Mouse (Mus musculus): ENCODE measurements around the gene Ap3d1. TPM values are rescaled to one million over a fixed set of nuclear protein-coding genes. Genes with fewer than 3 reads are reported as not detected.

Gene Ap3d1
- polyA plus RNA-seq, 1 experiment from 2014 or later, result 54.2 TPM

DNA sequence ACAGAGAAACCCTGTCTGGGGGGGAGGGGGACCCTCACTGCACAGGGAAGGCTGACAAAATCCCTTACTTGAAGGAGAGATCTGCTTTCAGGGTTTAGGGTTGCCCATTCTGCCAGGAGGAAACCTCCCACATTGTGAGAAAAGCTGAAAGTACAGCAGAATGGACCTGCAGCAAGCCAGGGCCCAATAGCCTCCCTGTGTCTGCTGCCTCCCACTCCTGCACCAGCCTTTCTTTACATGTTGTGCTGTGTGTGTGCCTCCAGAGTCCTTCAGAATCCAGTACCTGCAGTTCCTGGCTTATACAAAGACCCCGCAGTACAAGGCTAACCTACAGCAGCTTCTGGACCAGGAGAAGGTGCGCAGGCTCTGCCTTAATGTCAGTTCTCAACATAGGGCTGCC lies 42.2 kb upstream of the Ap3d1 start:
- TF ChIP-seq CTCF (IDR thresholded peaks at IDR 0.05; ENCODE audit: low read depth), result no peak
- no peak for DNase-seq (ENCODE audit: low spot score)
- no peak for ATAC-seq (replicated peaks; ENCODE audit: low FRiP score, low read depth)
- no peaks in the 10 kb centered on the region for H3K4me1 ChIP-seq (replicated peaks; ENCODE audit: insufficient read depth, low read length)
- no peaks in the 10 kb centered on the region for H3K9me3 ChIP-seq (replicated peaks; ENCODE audit: low read length)
- H3K27ac ChIP-seq, result no peak overlapping the region
- peaks cover 89% of the 10 kb centered on the region for H3K36me3 ChIP-seq (ENCODE audit: insufficient read depth, low read length)
- no peak overlapping the region for H3K9ac ChIP-seq (ENCODE audit: low read depth, low read length)
- no peak overlapping the region for H3K4me2 ChIP-seq (ENCODE audit: low read length)
- 98% methylated on average over 2 of the region's 2 CpGs for WGBS
- no peak overlapping the region for H3K4me3 ChIP-seq (replicated peaks; ENCODE audit: low read depth, low read length)
- H3K27me3 ChIP-seq (ENCODE audit: insufficient read depth, low read length), result no peaks in the 10 kb centered on the region

DNA sequence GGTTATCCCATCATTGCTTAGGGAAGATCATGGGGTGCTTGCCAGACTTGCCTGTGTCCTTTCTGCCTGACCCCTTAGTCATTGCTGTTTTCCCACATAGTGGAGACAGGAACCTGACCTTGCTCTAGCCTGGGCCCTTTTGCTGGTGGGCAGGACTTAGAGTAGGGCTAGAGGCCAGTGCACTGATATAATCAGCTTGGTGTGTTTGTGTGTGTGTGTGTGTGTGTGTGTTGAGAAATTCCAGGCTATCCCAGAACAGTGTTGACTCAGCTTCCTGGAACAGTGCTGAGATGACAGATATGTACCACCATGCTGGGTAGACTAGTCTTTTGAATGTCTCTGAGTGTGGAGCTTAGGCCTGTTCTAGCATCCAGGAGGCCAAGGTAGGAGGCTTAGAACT lies 37.5 kb upstream of the Ap3d1 start:
- Histone ChIP-seq H3K4me3 (replicated peaks; ENCODE audit: low read depth, low read length) (no peak overlapping the region), H3K9ac (ENCODE audit: low read depth, low read length) (no peak overlapping the region), H3K4me2 (ENCODE audit: low read length) (no peak overlapping the region), H3K36me3 (ENCODE audit: insufficient read depth, low read length) (peaks cover 74% of the 10 kb centered on the region), H3K9me3 (replicated peaks; ENCODE audit: low read length) (no peaks in the 10 kb centered on the region), H3K27ac (no peak overlapping the region), H3K4me1 (replicated peaks; ENCODE audit: insufficient read depth, low read length) (no peaks in the 10 kb centered on the region), H3K27me3 (ENCODE audit: insufficient read depth, low read length) (no peaks in the 10 kb centered on the region)
- ATAC-seq (replicated peaks; ENCODE audit: low FRiP score, low read depth), result no peak
- no peak for TF ChIP-seq CTCF (IDR thresholded peaks at IDR 0.05; ENCODE audit: low read depth)
- DNase-seq (ENCODE audit: low spot score), result no peak

DNA sequence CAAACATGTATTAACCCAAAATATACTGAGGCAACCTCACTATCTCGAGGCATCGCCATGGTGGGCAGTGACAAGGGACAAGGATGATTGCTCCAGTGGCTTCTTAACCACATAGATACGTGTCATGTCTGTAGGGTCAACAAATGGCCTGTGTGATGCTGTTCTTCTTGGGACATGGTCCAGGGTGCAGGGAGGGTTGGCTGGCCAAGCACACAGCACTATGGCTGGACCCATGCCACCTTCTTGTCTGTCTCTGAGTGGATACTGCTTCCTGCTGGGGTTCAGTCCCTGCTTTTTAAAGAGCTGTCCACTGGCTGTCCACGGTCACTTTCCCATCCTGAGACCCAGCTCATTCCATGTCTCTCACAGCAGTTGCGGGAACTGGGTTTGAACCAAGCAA lies 35.1 kb upstream of the Ap3d1 start:
- H3K27ac ChIP-seq, result no peak overlapping the region
- H3K4me2 ChIP-seq (ENCODE audit: low read length), result no peak overlapping the region
- no peak for DNase-seq (ENCODE audit: low spot score)
- H3K9ac ChIP-seq (ENCODE audit: low read depth, low read length), result no peak overlapping the region
- 91% methylated on average over 5 of the region's 5 CpGs for WGBS
- H3K36me3 ChIP-seq (ENCODE audit: insufficient read depth, low read length), result peaks cover 70% of the 10 kb centered on the region
- H3K4me1 ChIP-seq (replicated peaks; ENCODE audit: insufficient read depth, low read length), result no peaks in the 10 kb centered on the region
- no peak for ATAC-seq (replicated peaks; ENCODE audit: low FRiP score, low read depth)
- TF ChIP-seq CTCF (IDR thresholded peaks at IDR 0.05; ENCODE audit: low read depth), result no peak
- no peak overlapping the region for H3K4me3 ChIP-seq (replicated peaks; ENCODE audit: low read depth, low read length)
- no peaks in the 10 kb centered on the region for H3K27me3 ChIP-seq (ENCODE audit: insufficient read depth, low read length)
- H3K9me3 ChIP-seq (replicated peaks; ENCODE audit: low read length), result no peaks in the 10 kb centered on the region

DNA sequence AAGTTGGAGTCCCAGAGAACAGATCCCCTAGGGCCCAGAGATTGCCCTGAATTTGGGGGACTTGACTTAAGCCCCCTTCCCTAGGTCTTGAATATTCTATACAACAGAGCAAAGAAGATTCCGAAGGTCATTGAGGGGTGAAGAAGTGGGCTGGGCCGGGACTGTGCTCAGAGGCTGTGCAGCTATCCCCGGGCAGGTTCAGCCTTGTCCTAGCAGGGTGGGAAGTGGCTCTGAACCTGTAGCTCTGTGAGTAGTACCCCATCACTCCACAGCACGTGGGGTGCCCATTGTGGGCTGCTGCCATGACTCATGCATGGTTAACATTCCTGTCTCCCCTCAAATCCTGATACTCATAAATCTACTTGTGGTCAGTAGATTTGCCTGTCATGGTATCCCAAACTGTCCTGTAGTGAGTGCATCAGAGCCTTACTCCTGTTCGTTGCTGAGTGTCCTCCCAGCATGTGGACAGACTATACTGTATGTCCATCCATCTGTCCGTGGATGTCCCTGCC lies 34.4 kb upstream of the Ap3d1 start:
- H3K27me3 ChIP-seq (ENCODE audit: insufficient read depth, low read length), result no peaks in the 10 kb centered on the region
- no peak for TF ChIP-seq CTCF (IDR thresholded peaks at IDR 0.05; ENCODE audit: low read depth)
- no peak overlapping the region for H3K9ac ChIP-seq (ENCODE audit: low read depth, low read length)
- no peaks in the 10 kb centered on the region for H3K9me3 ChIP-seq (replicated peaks; ENCODE audit: low read length)
- no peaks in the 10 kb centered on the region for H3K4me1 ChIP-seq (replicated peaks; ENCODE audit: insufficient read depth, low read length)
- WGBS, result 82% methylated on average over 6 of the region's 6 CpGs
- H3K27ac ChIP-seq, result no peak overlapping the region
- DNase-seq (ENCODE audit: low spot score) (no peak), ATAC-seq (replicated peaks; ENCODE audit: low FRiP score, low read depth) (no peak)
- H3K4me3 ChIP-seq (replicated peaks; ENCODE audit: low read depth, low read length), result no peak overlapping the region
- H3K4me2 ChIP-seq (ENCODE audit: low read length), result no peak overlapping the region
- H3K36me3 ChIP-seq (ENCODE audit: insufficient read depth, low read length), result peaks cover 71% of the 10 kb centered on the region

DNA sequence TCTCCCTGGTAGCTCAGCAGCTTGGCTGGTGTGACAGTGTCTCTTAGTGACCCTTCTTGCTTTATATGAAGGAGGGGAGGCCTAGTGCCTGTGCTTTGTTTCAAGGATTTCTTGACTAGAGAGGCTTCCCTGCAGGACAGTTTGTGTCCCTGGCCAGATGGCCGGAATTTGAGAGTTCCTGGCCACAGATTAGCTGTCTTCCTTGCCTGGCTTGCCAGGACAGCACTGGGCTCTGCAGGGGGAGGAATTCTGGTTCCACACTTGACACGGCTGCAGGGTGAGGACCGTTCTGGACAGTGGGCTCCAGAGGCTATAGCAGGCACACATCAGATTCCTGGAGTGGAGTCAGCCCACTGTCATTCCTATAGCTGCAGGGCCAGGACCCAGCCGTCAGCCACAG lies 33.7 kb upstream of the Ap3d1 start:
- no peak for ATAC-seq (replicated peaks; ENCODE audit: low FRiP score, low read depth)
- Histone ChIP-seq H3K4me1 (replicated peaks; ENCODE audit: insufficient read depth, low read length) (no peaks in the 10 kb centered on the region), H3K9me3 (replicated peaks; ENCODE audit: low read length) (no peaks in the 10 kb centered on the region), H3K9ac (ENCODE audit: low read depth, low read length) (no peak overlapping the region), H3K27ac (no peak overlapping the region), H3K36me3 (ENCODE audit: insufficient read depth, low read length) (peaks cover 71% of the 10 kb centered on the region), H3K27me3 (ENCODE audit: insufficient read depth, low read length) (no peaks in the 10 kb centered on the region), H3K4me3 (replicated peaks; ENCODE audit: low read depth, low read length) (no peak overlapping the region), H3K4me2 (ENCODE audit: low read length) (no peak overlapping the region)
- TF ChIP-seq CTCF (IDR thresholded peaks at IDR 0.05; ENCODE audit: low read depth), result no peak
- no peak for DNase-seq (ENCODE audit: low spot score)
- 90% methylated on average over 4 of the region's 4 CpGs for WGBS

DNA sequence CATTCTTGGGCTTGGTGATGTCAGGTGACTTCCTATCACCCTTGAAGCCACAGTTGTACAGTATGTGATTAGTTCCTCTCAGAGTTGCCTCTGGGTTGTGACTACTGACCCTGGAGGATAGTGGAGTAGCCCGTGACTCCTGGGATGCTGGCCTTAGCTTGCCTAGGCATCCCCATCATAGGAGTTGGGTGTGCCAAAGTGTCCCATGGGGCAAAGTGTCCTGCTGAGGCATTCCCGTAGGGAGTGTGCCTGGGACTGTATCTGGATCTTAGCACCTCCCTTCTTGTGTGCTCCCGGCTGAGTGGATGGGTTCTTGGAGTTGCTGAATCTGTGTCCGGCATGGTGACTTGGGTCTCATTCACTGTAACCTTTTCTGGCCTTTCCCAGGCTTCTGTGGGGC lies 32.9 kb upstream of the Ap3d1 start:
- Histone ChIP-seq H3K9me3 (replicated peaks; ENCODE audit: low read length) (no peaks in the 10 kb centered on the region), H3K36me3 (ENCODE audit: insufficient read depth, low read length) (peaks cover 78% of the 10 kb centered on the region), H3K27ac (no peak overlapping the region), H3K4me1 (replicated peaks; ENCODE audit: insufficient read depth, low read length) (no peaks in the 10 kb centered on the region), H3K4me2 (ENCODE audit: low read length) (no peak overlapping the region), H3K27me3 (ENCODE audit: insufficient read depth, low read length) (no peaks in the 10 kb centered on the region), H3K4me3 (replicated peaks; ENCODE audit: low read depth, low read length) (no peak overlapping the region), H3K9ac (ENCODE audit: low read depth, low read length) (no peak overlapping the region)
- DNase-seq (ENCODE audit: low spot score) (no peak), ATAC-seq (replicated peaks; ENCODE audit: low FRiP score, low read depth) (0 out of 2 replicates have a peak, but pooled peaks have one; percentile 14)
- no peak for TF ChIP-seq CTCF (IDR thresholded peaks at IDR 0.05; ENCODE audit: low read depth)
- WGBS, result 87% methylated on average over 4 of the region's 4 CpGs

DNA sequence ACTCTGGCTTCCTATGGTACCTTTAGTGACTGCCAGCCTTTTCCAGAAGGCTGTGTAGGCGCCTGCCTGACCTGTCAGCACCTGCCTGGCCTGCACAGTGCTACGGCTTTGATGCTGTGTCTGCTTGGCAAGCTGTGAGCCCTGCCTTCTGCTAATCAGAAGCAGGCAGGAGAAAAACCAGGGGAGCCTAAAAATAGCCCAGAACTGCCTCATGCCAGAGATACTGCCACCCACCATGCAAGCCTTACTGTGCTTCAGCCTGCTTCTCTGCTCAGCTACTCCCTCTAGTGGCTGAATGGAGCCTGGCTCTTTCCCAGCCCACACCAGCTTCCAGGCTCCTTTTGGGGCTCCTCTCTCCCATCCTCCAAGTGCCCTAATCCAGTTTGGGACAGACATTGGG lies 32.5 kb upstream of the Ap3d1 start:
- no peaks in the 10 kb centered on the region for H3K9me3 ChIP-seq (replicated peaks; ENCODE audit: low read length)
- no peaks in the 10 kb centered on the region for H3K27me3 ChIP-seq (ENCODE audit: insufficient read depth, low read length)
- ATAC-seq (replicated peaks; ENCODE audit: low FRiP score, low read depth) (peak; percentile 67; the same call in 1 of the 2 replicates), DNase-seq (ENCODE audit: low spot score) (peak; percentile 81)
- H3K27ac ChIP-seq, result no peak overlapping the region
- no peak overlapping the region for H3K9ac ChIP-seq (ENCODE audit: low read depth, low read length)
- no peak overlapping the region for H3K4me2 ChIP-seq (ENCODE audit: low read length)
- TF ChIP-seq CTCF (IDR thresholded peaks at IDR 0.05; ENCODE audit: low read depth), result peak; percentile 91
- no peaks in the 10 kb centered on the region for H3K4me1 ChIP-seq (replicated peaks; ENCODE audit: insufficient read depth, low read length)
- no peak overlapping the region for H3K4me3 ChIP-seq (replicated peaks; ENCODE audit: low read depth, low read length)
- 68% methylated on average over 2 of the region's 2 CpGs for WGBS
- peaks cover 79% of the 10 kb centered on the region for H3K36me3 ChIP-seq (ENCODE audit: insufficient read depth, low read length)

Measured in kidney, postnatal 0 days (tissue).